Mouse (Mus musculus): ENCODE data around the gene Wipf3.

Gene Wipf3

GRCm38 (mm10) chr6:54429447-54430194 lies at the start of gene Wipf3:
Wipf3 (plus strand) TSS chr6:54429603.
- peak; percentile 97 for DNase-seq

- peak; percentile 48 for DNase-seq
These were observed 46.8 kb upstream of the Wipf3 start for GRCm38 (mm10) chr6:54382636-54383035.

GRCm38 (mm10) chr6:54383893-54384524 lies 45.4 kb upstream of the Wipf3 start:
- DNase-seq: peak; percentile 81

GRCm38 (mm10) chr6:54384777-54385176 lies 44.6 kb upstream of the Wipf3 start:
- peak; percentile 56 for DNase-seq

GRCm38 (mm10) chr6:54386429-54386828 lies 43.0 kb upstream of the Wipf3 start:
- DNase-seq: peak; percentile 83

- DNase-seq: no peak
These were observed 42.4 kb upstream of the Wipf3 start for GRCm38 (mm10) chr6:54387044-54387443.

GRCm38 (mm10) chr6:54387751-54388150 lies 41.7 kb upstream of the Wipf3 start:
- peak; percentile 91 for DNase-seq

GRCm38 (mm10) chr6:54388690-54389275 lies 40.6 kb upstream of the Wipf3 start:
- DNase-seq: peak; percentile 93

GRCm38 (mm10) chr6:54391765-54392164 lies 37.6 kb upstream of the Wipf3 start:
- peak; percentile 75 for DNase-seq

GRCm38 (mm10) chr6:54393886-54394285 lies 35.5 kb upstream of the Wipf3 start:
- DNase-seq: peak; percentile 82

- peak; percentile 94 for DNase-seq
These were observed 30.0 kb upstream of the Wipf3 start for GRCm38 (mm10) chr6:54399194-54399923.

- peak; percentile 79 for DNase-seq
These were observed 27.9 kb upstream of the Wipf3 start for GRCm38 (mm10) chr6:54401503-54401902.

GRCm38 (mm10) chr6:54404916-54405315 lies 24.5 kb upstream of the Wipf3 start:
- DNase-seq: peak; percentile 10

GRCm38 (mm10) chr6:54406116-54406515 lies 23.3 kb upstream of the Wipf3 start:
- DNase-seq: no peak

GRCm38 (mm10) chr6:54409271-54409670 lies 20.1 kb upstream of the Wipf3 start:
- DNase-seq: peak; percentile 96

GRCm38 (mm10) chr6:54410451-54410850 lies 19.0 kb upstream of the Wipf3 start:
- no peak for DNase-seq

- peak; percentile 94 for DNase-seq
These were observed 17.8 kb upstream of the Wipf3 start for GRCm38 (mm10) chr6:54411591-54411990.

GRCm38 (mm10) chr6:54412879-54413278 lies 16.5 kb upstream of the Wipf3 start:
- DNase-seq: no peak

- no peak for DNase-seq
These were observed 4.2 kb upstream of the Wipf3 start for GRCm38 (mm10) chr6:54425230-54425629.

- peak; percentile 55 for DNase-seq
These were observed 455 bp upstream of the Wipf3 start for GRCm38 (mm10) chr6:54428850-54429446.

- DNase-seq: peak; percentile 86
These were observed 818 bp downstream of the Wipf3 start for GRCm38 (mm10) chr6:54430221-54430620.

GRCm38 (mm10) chr6:54431761-54432160 lies 2.4 kb downstream of the Wipf3 start:
- peak; percentile 94 for DNase-seq

- peak; percentile 52 for DNase-seq
These were observed 2.8 kb downstream of the Wipf3 start for GRCm38 (mm10) chr6:54432191-54432590.
